Mouse (Mus musculus) heart, adult 2 months (tissue): Measurements from ENCODE around the gene Gm20388. TPM values are rescaled to one million over a fixed set of nuclear protein-coding genes. Genes with fewer than 3 reads are reported as not detected.

Source experiments
- DNase-seq, 2 experiments: peaks; one replicate each; pipeline ENCODE4 v3.0.0; 2021
- H3K27ac ChIP-seq: fragments of 200-600 bp; 2 replicates; pipeline ENCODE4 v1.8.1; 2022
- H3K27me3 ChIP-seq: fragments of 200-500 bp; 2 replicates; pipeline ENCODE4 v1.6.1; 2012; ENCODE audit warnings: mild to moderate bottlenecking, low read length, inconsistent platforms, mixed read lengths; ENCODE audit not compliant: control insufficient read depth, insufficient read depth
- H3K36me3 ChIP-seq: fragments of 200-500 bp; 2 replicates; pipeline ENCODE4 v1.6.1; 2012; ENCODE audit warnings: low read length, inconsistent platforms; ENCODE audit not compliant: control insufficient read depth, insufficient read depth
- H3K4me1 ChIP-seq: fragments of 200-500 bp; 2 replicates; pipeline ENCODE4 v1.6.1; 2011; ENCODE audit warnings: low read length; ENCODE audit not compliant: control insufficient read depth, insufficient read depth
- H3K4me3 ChIP-seq: fragments of 200-600 bp; 2 replicates; pipeline ENCODE4 v1.8.1; 2022
- H3K79me2 ChIP-seq: fragments of 200-500 bp; replicated peaks from 2 replicates; pipeline ENCODE4 v1.6.1; 2012; ENCODE audit warnings: mild to moderate bottlenecking, inconsistent platforms, low read length, moderate library complexity, mixed read lengths; ENCODE audit not compliant: control insufficient read depth, insufficient read depth
- H3K9ac ChIP-seq: fragments of 200-500 bp; 2 replicates; pipeline ENCODE4 v1.6.1; 2012; ENCODE audit warnings: low read depth, mild to moderate bottlenecking, control low read depth, inconsistent platforms, low read length, mixed read lengths
- CTCF ChIP-seq: fragments of 200-600 bp; IDR thresholded peaks from 2 replicates; pipeline ENCODE4 v1.8.1; 2022; ENCODE audit warnings: antibody characterized with exemption, mild to moderate bottlenecking, moderate library complexity
- EP300 ChIP-seq: fragments of 200-500 bp; IDR thresholded peaks from 2 replicates; pipeline ENCODE4 v1.6.1; 2011; ENCODE audit warnings: low read depth, low read length, control low read depth; ENCODE audit not compliant: insufficient read depth
- POLR2A ChIP-seq: fragments of 200-500 bp; IDR thresholded peaks from 2 replicates; pipeline ENCODE4 v1.6.1; 2011; ENCODE audit warnings: mild to moderate bottlenecking, low read depth, low read length, control low read depth; ENCODE audit not compliant: insufficient read depth
- WGBS: fragments of 180-500 bp; shearing (Covaris S2); methylation state at CpG from one replicate; pipeline ENCODE4 v1.1.7; 2018; 5-methylcytosine and 5-hydroxymethylcytosine counted together
- intact Hi-C: fragments of 180-260 bp; cut with DNase I; formaldehyde crosslinking; loops from one replicate; pipeline ENCODE4 v1.15.1; 2025
- polyA plus RNA-seq: library from polyadenylated mRNA; depleted of rRNA; stranded (reverse); fragments of >200 nt; gene quantifications from 2 replicates; pipeline ENCODE4 v1.2.3, GENCODE M21; 2012
- total RNA-seq, 2 experiments: library from RNA; stranded (reverse); gene quantifications; 2 replicates each; pipeline ENCODE4 v1.2.3; 2021

Gm20388 gene
- total and polyA plus RNA-seq, 3 experiments = 1.8 to 32.3 TPM; not detected in 1

- intact Hi-C loops = no loop called here
- no peak overlapping the region for H3K9ac ChIP-seq
- no peak for DNase-seq
Observed at GRCm38 (mm10) chr8:121905420-121905819, 1994.8 kb downstream of the Gm20388 start.

GRCm38 (mm10) chr8:121905864-121906263 is 1995.2 kb downstream of the Gm20388 start:
- Histone ChIP-seq H3K4me3 (no peak overlapping the region), H3K27me3 (no peaks in the 10 kb centered on the region), H3K4me1 (peaks cover 4% of the 10 kb centered on the region), H3K79me2 (no peaks in the 10 kb centered on the region), H3K9ac (no peak overlapping the region), H3K27ac (no peak overlapping the region), H3K36me3 (no peaks in the 10 kb centered on the region)
- intact Hi-C loops = no loop called here
- no peak for DNase-seq
- WGBS = 42% methylated on average over 5 of the region's 5 CpGs
- TF ChIP-seq EP300 = no peak
- TF ChIP-seq CTCF = no peak
- no peak for TF ChIP-seq POLR2A

More at GRCm38 (mm10) chr8:121905420-121905819, 1994.8 kb downstream of the Gm20388 start:
- TF ChIP-seq POLR2A = no peak
- TF ChIP-seq EP300 = no peak
- TF ChIP-seq CTCF = no peak
- H3K27ac ChIP-seq = no peak overlapping the region
- H3K79me2 ChIP-seq = no peaks in the 10 kb centered on the region
- 57% methylated on average over 1 of the region's 1 CpGs for WGBS
- H3K27me3 ChIP-seq = no peaks in the 10 kb centered on the region
- H3K4me3 ChIP-seq = no peak overlapping the region
- peaks cover 4% of the 10 kb centered on the region for H3K4me1 ChIP-seq
- no peaks in the 10 kb centered on the region for H3K36me3 ChIP-seq

GRCm38 (mm10) chr8:121906542-121907512 is 1996.2 kb downstream of the Gm20388 start:
- TF ChIP-seq CTCF = no peak
- no peak for TF ChIP-seq EP300
- no peak for TF ChIP-seq POLR2A
- peaks cover 4% of the 10 kb centered on the region for H3K4me1 ChIP-seq
- H3K27me3 ChIP-seq = no peaks in the 10 kb centered on the region
- peak overlapping the region; percentile 40 for H3K27ac ChIP-seq
- intact Hi-C loops = no loop called here
- no peaks in the 10 kb centered on the region for H3K79me2 ChIP-seq
- peak in 1 of 2 experiments; percentile 33 for DNase-seq
- under 1% methylated on average over 66 of the region's 72 CpGs for WGBS
- H3K36me3 ChIP-seq = no peaks in the 10 kb centered on the region
- H3K9ac ChIP-seq = peak overlapping the region; percentile 80
- peak overlapping the region; percentile 89 for H3K4me3 ChIP-seq

- intact Hi-C loops = no loop called here
- Histone ChIP-seq H3K79me2 (no peaks in the 10 kb centered on the region), H3K27me3 (no peaks in the 10 kb centered on the region), H3K27ac (peak within 1 kb of the TSS; percentile 40), H3K4me1 (peaks cover 2% of the 10 kb centered on the region; the same call in 1 of the 2 replicates), H3K4me3 (peak within 1 kb of the TSS; percentile 89), H3K9ac (peak within 1 kb of the TSS; percentile 80), H3K36me3 (no peaks in the 10 kb centered on the region)
- peak; percentile 97 for DNase-seq
- no peak for TF ChIP-seq CTCF
- TF ChIP-seq POLR2A = peak; percentile 93
- WGBS = 1% methylated on average over 59 of the region's 61 CpGs
Observed at GRCm38 (mm10) chr8:121907587-121908248, 1997.1 kb downstream of the Gm20388 start, which contains the start of gene Slc7a5. TSS of gene Slc7a5 (minus strand) at chr8:121907694.

- no peak overlapping the region for H3K9ac ChIP-seq
- H3K4me1 ChIP-seq = peaks cover 2% of the 10 kb centered on the region; the same call in 1 of the 2 replicates
- H3K4me3 ChIP-seq = no peak overlapping the region
- H3K27me3 ChIP-seq = no peaks in the 10 kb centered on the region
- TF ChIP-seq EP300 (no peak), CTCF (no peak), POLR2A (no peak)
- H3K27ac ChIP-seq = no peak overlapping the region
- H3K79me2 ChIP-seq = no peaks in the 10 kb centered on the region
- no peak for DNase-seq
- 48% methylated on average over 8 of the region's 8 CpGs for WGBS
- intact Hi-C loops = loop anchor here (1.0 kb wide), 2 partner anchors 34 to 57 kb away; no protein-coding TSS in a partner anchor
- no peaks in the 10 kb centered on the region for H3K36me3 ChIP-seq
Observed at GRCm38 (mm10) chr8:121908378-121909147, 1997.9 kb downstream of the Gm20388 start.
